Mouse (Mus musculus) thymus, adult 2 months (tissue): ENCODE data around the gene Sptan1.

Experiments used
- CTCF ChIP-seq: fragments of 200-500 bp; IDR thresholded peaks from 2 replicates; pipeline ENCODE4 v1.5.1; 2012; ENCODE audit warnings: mild to moderate bottlenecking, control low read depth, low read length, moderate library complexity, borderline replicate concordance; ENCODE audit not compliant: control insufficient read depth, poor library complexity, insufficient read depth; ENCODE audit errors: extremely low read depth
- POLR2A ChIP-seq: fragments of 200-500 bp; IDR thresholded peaks from 2 replicates; pipeline ENCODE4 v1.6.1; 2012; ENCODE audit warnings: mild to moderate bottlenecking, low read length, control low read depth, moderate library complexity; ENCODE audit not compliant: control insufficient read depth, poor library complexity, insufficient read depth; ENCODE audit errors: extremely low read depth

DNA sequence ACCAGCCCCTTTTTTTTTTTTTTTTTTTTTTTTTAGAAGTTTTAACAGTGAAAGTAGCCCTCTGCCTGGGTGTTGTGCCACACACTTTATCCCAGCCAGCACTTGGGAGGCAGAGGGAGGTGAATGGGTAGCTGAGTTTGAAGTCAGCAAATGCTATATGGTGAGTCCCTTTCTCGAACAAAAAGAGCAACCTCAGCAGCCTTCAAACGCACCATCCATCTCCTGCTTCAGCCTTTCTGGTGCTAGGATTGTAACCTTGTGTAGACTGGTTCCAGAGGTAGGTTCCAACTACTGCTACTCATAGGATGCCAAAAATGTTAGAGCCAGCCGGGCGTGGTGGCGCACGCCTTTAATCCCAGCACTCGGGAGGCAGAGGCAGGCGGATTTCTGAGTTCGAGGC lies 111.1 kb downstream of the Sptan1 start:
- TF ChIP-seq CTCF (no peak), POLR2A (no peak)
